Mouse (Mus musculus): Measurements from ENCODE around the gene Rpl10l.

Rpl10l gene

GRCm38 (mm10) chr12:66283991-66284622, at the start of gene Rpl10l:
Gene Rpl10l (minus strand): TSS chr12:66284401.
- DNase-seq = no peak

DNA sequence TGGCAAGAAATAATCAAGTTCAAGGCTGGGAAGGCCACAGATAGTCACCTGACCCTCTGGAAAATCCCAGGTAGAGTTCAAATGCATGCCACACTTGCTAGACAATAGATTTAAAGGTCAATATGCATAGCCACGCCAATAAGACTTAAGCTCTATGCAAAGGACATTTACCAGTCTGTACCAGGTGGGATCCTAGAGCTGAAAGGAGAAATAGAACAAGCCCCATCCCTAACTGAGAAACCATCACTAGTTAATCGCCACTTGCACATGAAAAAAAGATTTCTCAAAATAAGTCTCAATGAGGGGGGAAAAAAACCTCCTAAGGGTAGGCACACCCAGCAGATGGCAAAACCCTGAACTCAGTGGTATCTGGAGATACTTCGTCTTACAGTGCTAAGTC, 8.3 kb downstream of the Rpl10l start:
- DNase-seq = no peak

DNA sequence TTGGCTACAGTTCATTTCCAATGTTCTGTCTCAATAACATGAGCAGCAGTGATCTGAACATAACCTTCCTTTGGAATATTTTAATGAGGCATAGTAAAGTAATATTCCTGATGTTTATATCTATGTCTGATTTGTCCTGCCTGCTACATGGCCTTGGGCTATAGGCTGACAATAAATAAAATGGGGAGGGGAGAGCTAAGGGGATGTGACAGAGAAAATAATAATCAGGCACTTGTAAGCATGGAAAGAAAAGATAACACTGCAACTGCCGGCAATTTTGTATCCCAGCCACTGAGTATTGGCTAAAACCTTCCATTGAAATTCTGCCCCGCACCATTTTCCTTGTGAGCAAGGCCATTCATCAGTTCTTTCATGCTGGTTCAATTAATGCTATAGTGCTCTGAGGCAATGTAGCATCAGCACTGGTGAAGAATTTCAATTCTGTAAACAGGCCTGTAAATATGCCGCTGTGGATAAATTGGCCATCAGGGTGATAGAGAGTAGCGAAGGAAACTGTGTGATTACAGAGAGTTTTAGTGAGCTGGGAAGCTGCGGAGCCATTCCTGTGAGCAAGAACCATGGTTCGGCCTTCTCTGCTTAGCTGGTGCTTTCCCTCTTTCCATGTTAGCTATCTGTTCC, 38.6 kb downstream of the Rpl10l start:
- DNase-seq = no peak

DNA sequence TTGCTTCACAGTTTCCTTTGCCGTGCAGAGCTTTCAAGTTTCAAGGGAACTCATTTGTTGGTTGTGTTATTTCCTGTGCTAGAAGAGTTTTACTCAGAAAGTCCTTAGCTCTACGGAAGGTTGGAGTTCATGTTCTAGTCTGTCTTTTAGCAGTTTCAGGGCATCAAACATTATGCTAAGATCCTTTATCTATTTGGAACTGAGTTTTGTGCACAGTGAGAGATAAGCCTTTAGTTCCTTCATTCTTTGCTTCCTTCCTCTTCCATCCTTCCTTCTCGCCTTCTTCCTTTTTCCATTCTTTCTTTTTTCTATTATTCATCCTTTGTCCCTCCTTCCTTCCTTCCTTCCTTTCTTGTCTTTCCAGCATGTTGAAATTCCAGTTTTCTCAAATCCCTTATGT, 50.0 kb downstream of the Rpl10l start:
- no peak for DNase-seq

All from kidney, postnatal 10 days (tissue).